Mouse (Mus musculus): Measurements from ENCODE around the gene Zmiz1.

Zmiz1 gene

DNA sequence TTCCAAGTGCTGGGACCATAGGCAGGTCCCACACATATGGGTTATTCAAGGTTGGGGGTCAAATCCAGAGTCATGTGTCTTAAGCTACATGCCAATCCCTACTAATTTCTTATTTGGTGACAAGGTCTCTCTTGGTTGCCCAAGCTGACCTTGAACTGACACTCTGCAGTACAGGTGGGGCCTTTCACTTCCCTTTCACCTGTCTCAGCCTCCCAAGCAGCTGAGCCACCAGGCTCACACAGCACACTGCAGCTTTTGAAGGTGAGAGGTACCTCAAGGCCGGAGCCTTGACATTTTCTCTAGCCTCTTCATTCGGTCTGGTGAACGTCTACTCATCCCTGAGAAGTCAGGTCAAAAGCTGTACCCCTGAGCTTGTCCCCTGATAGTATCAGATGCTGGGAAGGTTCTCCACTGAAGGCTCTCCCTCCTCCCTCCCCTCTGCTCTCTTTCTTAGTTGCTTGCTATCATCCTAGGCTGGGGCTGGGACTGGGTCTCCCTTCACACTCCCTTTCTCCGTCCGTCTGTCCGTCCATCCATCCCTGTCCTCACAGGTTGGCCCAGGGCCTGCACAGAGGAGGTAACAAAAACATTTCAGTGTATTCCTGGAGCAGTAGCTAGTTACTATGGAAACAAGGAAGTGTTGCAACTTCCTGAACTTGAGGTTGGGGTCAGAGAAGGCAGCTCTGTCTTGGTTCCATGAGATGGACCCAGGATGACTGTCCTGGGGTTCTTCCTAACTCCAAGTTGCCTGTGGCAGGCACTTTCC is 13.3 kb downstream of the Zmiz1 start:
- no peak for DNase-seq (ENCODE audit: low read depth, low spot score)

DNA sequence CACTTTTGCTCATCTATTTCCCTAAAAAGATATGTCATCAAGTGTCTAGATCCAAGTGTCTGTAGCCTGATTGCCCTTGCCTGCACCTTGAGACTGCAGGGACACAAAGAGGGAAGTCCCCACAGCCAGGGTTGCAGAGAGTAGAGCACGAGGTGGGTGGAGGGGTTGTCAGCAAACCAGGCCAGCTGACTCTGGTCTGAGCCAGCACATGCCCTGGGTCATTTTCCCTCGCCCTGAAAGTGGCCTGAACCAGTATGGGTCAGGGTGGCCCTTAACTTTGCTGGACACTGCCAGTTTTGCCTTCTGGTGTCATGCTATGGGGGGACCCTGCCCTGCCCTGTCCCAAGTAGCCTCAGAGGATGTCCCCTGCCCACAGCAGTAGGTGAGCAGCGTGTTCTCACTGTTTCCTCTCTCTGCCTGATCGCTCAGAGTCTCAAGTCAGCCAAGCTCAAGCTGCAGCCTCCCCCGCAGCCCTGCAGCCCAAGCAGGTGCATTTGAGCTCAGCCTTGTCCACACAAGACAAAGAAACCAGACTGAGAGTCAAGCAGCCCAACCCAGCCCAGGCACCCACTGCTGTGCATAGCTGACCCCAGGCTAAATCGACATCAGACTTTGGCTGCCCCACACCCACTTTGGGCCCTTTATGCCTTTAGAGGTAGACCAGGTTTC is 14.1 kb downstream of the Zmiz1 start:
- no peak for DNase-seq (ENCODE audit: low read depth, low spot score)

DNA sequence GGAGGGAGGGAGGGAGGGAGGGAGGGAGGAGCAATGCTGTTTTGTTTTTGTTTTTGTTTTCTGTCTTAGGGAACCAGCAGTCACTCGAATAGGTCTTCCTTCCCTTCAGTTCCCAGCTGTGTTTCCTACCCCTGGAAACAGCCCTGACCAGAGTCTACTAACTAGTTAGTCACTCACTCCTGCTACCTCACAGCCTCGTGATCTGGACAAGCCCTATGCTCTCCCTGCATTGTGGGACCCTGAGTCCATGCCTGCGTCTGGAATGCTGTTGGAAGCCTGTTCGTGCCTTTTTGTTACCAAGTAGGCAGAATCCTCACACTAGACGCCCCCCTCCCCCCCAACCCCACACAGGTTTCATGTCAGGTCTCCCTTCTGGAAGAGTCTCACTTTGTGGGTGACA is 15.0 kb downstream of the Zmiz1 start:
- no peak for DNase-seq (ENCODE audit: low read depth, low spot score)

DNA sequence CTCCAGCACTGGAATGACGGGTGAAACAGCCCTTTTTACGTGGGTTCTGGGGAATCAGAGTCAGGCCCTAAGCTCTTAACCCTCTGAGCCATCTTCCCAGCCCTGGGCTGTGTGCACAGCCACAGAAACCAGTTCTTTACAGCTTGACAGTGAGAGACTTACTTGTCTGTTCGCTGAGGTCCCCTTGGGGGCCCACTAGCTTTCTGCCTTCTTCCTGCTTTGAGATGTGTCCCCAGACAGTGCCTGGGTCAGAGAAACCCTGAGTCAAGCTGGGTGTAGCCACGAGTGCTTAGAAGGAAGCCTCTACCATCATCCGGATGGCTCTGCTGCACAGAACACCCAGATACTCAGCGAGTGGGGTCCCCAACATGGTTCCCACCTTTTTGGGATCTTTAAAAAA is 15.7 kb downstream of the Zmiz1 start:
- DNase-seq (ENCODE audit: low read depth, low spot score) = no peak

DNA sequence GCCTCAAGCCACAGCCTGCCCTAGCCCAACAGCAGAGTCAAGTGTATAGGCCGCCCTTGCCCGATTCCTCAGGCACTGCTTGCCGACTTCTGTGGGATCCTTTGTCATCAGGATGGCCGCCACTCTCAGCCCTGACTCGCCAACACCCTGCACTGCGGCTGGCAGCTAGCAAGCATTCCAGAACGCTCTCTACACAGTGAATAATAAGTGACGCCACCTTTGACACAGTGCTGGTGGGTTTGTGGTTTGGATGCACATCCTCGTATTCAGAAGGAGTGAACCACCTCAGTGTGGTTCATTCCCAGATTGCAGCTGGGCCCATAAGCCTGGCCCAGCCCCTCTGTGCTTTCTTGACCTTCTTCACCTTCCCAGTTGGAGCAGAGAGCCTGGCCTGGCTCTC is 17.1 kb downstream of the Zmiz1 start:
- no peak for DNase-seq (ENCODE audit: low read depth, low spot score)

DNA sequence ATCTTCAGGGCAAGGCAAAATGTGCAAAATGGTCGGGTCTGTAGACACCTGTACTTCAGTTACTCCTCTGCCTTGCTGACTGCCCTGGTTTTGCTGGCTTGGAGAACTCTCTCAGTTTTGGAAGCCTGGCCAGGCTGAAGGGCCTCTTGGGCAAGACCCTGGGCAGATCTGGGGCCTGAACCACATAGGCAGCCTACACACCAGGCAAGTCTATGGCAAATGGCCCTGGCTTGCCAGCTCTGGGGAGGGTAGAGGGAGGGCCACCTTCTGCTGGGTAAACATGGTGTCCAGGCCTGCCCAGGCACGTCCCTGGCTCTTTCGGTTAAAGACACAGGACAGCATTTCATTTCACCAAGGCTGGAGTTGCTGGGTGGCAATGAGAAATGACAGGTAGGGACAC is 17.5 kb downstream of the Zmiz1 start:
- no peak for DNase-seq (ENCODE audit: low read depth, low spot score)

DNA sequence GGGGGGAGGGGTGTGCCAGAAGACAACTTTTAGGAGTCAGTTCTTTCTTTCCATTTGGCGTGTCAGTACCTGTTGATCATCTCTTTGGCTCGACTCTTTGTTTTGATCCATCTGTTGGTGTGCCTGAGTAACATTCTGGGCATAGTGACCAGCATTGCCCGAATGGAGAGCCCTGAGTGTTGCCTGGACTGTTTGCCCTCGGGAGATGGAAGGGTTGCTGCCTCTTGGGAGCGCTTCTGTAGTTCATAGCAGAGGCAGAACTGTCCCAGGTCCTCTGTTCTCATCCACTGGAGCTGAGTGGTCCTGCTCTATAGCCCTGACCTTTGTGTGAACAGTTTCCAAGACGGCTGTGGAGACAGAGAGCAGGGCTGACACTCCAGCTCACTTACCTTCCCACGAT is 18.3 kb downstream of the Zmiz1 start:
- no peak for DNase-seq (ENCODE audit: low read depth, low spot score)

DNA sequence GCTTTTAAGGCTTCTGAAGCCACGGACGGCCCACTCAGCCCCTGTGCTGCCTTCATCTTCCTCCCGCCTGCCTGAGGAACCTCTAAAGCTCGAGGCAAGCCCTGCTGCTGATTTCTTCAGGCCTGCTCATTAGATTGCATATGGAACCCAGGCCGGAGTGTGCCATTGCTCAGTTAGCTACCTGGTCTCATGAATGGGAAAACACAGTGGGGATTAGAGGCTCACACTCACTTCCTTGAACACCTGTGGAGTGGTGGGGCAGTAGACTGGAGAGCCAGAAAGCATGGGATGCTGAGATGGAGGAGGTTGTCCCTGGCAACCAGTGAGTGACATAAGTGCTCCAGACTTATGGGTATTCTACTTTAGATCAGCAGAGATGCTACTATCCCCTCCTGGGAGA is 19.3 kb downstream of the Zmiz1 start:
- DNase-seq (ENCODE audit: low read depth, low spot score) = no peak

DNA sequence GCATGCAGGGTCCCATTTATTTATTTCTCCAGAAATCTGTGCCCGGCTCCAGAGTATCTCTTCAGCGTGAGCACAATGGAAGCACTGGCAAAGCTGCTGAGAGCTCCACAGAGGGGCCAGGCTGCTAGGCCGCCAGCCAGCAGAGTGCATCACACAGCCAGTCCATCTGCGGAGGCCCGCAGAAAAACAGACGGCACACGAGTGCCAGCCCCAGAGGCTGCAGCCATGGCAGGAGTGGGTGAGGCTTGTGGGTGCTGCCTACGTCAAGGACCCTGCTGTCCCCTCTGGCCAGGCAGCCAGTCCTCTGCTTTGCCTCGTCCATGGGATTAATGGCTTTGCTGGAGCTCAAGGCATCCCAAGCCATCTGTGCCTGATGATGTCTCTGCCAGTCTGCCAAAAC is 19.8 kb downstream of the Zmiz1 start:
- DNase-seq (ENCODE audit: low read depth, low spot score) = peak; percentile 38

DNA sequence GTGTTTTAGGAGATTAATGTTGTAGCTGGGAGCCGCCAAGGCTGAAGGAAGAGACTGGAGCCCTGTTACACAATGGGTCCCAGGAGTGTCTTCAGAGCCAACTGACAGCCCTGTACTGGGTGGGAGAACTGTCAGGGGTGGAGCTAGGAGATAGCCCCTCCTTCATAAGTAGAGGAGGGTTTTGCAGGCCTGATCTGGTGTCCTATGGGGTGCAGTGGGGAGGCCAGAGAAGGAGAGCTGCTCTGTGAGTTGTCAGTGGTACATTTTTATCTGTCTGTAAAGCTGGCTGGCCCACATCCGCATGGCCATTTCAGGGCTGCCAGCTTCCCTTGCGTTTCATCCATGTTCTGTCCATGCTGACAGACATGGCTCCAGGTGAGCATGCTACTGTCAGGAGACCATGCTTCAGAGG is 20.9 kb downstream of the Zmiz1 start:
- no peak for DNase-seq (ENCODE audit: low read depth, low spot score)

DNA sequence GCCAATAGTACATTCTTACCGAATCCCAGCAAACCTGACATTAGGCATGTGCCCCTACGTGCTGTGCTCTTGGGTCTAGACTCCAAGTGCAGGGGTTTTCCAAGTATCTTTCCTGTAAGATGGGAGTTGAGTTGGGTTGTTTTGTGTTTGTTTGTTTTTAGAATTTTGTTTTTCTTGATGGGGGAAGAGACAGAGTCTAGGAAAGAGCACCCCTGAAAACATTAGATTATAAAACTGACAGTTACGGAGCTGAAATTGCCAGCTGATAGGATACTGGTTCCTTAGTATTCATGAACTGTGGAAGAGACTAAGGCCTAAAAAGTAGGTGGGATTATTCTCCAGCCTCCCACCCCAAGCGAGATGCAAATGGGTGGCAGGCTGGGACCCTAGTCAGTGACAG is 21.5 kb downstream of the Zmiz1 start:
- no peak for DNase-seq (ENCODE audit: low read depth, low spot score)

DNA sequence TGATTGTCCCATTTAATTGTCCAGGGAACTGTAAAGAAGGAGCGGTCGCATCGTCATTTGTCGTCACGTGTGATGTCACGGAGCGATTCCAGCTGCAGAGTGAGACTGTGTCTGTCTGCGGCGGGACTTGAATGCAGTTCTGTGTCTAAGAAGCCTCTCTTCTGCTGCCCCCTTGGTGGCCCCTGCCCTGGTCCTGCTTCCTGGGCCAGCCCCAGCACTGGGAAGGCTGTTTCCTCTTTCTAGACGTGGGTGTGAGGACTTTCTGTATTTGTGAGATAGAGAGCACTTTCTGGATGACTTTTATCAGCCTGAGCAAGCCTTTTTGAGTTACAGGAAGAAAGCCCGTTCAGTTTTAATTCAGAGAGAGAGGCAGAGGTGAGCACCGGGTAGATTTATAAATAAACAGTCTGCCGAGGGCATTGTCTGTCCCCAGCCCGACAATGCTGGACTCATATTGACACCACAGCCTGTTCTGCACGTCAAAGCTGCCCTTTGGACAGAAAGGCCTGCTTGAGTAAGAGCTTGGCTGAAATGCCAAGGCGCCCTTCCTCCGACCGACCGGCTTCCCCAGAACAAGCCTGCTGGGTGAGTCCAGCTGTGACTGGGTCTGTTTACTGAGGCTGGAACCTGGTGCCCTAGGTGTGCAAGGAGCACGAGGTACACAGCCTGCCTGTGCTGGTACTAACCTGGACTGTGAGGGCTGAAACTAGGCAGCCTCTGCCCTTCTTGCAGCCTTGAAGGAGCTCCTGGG is 22.1 kb downstream of the Zmiz1 start:
- DNase-seq (ENCODE audit: low read depth, low spot score) = no peak

DNA sequence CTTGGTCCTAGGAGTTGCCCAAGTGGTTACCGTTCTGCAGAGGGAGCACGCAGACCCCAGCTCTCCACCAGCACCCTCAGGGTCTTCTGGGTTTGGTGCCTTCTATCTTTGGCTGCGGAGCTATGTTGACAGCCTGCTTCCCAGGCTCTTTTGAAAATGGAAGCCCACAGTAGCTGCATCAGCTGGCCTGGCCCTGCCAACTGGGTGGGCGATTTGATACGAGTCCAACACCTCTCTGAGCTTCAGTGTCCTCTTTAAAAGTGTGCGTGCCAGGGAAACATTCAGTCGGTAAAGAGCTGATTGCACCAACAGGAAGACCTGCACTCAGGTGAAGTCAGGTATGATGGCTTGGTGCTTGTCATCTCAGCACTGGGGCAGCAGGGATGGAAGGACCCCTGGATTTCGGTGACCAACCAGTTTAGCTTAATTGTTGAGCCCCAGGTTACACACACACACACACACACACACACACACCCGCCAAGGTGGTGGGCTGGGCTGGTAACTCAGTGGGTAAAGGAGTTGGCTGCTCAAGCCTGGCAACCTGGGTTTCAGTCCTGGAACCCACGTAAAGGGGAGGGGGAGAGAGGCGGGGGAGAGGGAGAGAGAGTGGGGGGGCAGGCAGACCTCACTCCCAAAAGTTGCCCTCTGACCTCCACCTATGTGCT is 22.8 kb downstream of the Zmiz1 start:
- no peak for DNase-seq (ENCODE audit: low read depth, low spot score)

DNA sequence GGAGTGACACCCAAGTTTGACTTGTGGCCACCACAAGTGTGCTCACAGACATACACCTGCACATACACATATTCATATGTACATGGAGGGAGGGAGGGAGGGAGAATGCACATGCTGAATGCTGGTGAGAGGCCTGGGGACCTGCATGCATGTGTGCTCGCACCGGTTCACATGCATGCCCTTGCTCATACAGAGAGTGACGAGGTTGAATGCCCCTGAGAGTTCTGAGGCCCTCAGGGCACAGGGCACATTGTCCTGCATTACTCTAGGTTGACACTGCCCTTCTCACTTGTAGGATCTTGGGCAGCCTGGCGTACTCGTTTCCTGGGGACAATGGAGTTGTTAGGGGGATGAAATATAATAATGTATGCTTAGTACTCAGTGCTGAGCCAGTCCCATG is 23.4 kb downstream of the Zmiz1 start:
- DNase-seq (ENCODE audit: low read depth, low spot score) = no peak

DNA sequence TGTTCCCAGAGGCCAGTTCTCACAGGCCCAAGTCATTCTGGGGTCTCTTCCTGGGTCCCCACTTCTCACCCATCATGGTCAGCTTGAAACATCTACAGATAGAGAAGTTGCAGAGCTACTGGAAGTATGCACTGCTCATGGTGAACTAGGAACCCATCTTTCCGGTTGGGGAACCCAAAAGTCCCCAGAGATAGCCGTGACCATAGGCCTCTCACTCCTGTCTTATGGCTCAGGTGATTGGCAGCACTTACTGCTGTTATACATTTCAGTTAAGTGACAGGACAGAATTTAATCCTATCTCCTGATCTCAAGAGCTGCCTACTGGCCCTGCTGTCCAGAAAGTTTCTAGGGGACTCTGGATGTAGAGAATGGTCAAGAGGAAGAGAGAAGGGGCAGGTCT is 24.3 kb downstream of the Zmiz1 start:
- no peak for DNase-seq (ENCODE audit: low read depth, low spot score)

DNA sequence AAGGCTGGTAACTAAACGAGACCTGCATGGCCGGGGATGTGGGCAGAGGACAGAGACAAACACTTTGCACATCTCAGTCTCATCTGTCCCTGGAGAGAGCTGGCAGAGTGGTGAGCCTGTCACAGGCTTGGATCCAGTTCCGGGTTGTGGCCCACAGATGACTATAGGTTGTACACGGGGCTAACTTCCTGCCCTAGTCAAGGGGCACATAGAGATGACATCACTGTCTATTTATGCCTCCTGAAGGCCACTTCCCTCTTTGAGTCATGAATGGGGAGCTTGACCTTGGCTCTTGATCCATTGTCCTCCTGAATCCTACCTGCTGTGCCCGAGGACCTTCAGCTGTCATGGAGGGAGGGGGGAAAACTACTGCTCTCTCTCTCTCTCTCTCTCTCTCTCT is 25.1 kb downstream of the Zmiz1 start:
- no peak for DNase-seq (ENCODE audit: low read depth, low spot score)

DNA sequence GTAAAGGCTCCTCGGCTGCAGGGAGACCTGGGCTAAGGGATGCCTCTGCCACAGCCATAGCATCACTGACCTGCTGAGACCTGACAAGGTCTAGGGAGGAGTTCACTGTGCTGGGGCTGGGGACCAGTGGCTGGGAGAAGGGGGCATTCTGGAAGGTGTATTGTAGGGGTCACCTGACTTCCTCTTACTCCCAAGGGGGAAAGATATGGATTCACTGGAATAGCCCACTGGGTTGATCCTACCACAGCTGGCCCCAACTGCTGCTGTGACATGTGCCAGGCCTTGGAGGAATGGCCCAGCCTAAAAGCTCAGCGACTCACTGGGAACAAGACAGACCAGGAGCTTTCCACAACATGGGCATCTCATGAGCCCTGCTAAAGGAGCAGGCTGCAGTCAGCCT is 27.2 kb downstream of the Zmiz1 start:
- no peak for DNase-seq (ENCODE audit: low read depth, low spot score)

DNA sequence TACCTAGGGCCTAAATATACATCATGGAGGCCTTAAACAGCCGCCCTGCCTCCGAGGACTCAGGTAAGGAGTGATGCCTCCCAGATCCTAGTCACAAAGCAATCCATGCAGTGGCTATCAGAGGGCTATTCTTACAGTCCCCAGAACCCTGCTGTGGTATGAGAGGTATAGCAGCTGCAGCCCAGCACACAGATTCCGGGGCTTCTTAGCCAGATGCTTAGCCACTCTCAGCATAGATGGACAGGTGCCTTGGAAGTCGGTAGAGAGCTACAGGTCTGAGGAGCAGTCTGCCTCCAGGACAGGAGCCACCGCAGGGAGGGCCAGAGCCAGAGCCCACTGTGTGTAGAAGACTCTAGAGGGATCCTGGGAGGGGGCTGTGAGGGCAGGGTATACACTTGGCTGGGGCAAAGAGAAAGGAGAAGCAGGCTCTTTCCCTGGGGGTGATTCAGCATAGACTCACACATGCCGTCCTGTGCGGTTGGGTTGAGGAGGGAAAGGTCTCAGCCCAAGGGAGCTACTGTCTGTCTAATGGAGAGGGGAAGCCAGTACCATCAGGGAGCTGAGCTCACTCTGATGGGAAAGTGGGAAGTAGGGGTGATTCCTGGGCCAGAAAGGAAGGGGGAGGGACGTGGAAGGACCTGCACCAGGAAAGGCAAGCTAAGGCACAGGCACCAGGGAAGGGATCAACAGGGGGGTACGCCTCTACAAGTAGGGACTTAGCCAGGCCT is 27.9 kb downstream of the Zmiz1 start:
- DNase-seq (ENCODE audit: low read depth, low spot score) = no peak

DNA sequence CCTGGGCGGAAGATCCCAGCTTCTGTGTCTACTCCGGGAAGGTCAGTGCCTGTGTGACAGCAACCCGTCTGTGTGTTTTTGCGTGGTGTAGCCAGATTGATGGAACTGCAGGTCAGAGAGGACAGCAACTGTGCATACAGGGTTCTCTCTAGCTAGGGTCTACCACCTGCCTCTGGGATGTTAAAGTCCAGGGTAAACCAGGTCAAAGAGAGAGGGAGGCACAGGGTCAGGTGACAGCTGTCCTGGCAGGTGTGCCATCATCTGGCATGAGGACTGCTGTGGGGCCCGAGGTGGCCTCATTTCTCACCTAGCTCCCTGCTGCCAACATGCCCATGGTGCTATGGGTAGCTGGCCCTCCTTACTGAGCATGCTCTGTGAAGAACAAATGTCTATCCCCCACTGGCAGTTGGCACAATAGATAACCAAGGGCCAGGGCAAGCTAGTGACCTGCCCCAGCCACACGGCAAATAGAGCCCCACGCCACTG is 28.5 kb downstream of the Zmiz1 start:
- no peak for DNase-seq (ENCODE audit: low read depth, low spot score)

DNA sequence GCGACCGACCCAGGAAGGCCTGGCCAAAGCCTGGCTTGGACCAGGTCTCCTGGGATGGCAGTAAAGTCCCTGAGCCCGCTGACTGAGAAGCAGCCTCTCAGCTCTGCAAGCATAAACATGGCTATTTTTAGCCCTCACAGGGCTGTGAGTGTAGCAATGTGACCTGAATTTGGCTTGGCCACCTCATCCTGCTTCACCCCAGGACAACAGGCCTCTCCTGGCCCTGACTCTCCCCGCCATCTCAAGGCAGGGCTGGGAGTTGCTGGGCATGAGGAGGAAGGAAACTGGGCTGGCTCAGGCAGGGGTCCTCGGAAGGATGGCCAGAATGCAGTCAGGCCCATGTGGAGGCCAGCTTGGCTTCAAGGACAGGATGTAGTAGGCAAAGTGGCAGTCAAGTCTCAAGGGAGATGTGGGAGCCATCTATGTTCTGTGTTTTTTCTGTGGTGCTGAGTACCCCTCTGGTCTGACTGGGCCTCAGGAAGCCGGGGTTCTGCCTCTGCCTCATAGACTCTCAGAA is 29.2 kb downstream of the Zmiz1 start:
- no peak for DNase-seq (ENCODE audit: low read depth, low spot score)

Measured in retina, postnatal 7 days (tissue).